Mouse (Mus musculus) left cerebral cortex, adult 9 months (tissue): Measurements from ENCODE around the gene Lce1c.
"Not testable (repeated sequence)": the region's sequence is repeated elsewhere in the genome, so short reads cannot be mapped to it uniquely, and the experiment has no call there.

ENCODE experiments used
- DNase-seq, 2 experiments: peaks; one replicate each; pipeline ENCODE4 v3.0.0; 2022; ENCODE audit warnings: low spot score in 2 of 2

Gene Lce1c

DNA sequence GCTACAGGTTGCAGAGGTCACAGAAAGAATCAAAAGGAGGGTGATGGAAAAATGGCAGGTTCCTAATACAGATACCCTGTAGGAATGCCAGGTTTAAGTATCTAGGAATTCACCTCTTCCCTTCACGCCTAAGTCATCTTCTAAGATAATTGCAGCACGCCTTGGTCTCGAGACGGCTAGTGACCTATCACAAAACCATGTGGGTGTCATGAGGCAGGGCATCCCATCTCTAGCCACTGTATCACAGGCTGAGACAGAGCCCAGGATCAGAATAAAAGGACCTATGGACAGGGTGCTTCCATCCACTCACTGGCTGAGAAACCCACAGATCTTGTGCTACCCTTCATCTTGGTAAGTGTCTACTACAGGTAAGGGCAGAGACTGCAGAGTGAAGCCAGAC is at the start of gene Lce1c:
TSS of gene Lce1c (plus strand) at position 301 of the 400 bp plus-strand sequence.
- no peak for DNase-seq

DNA sequence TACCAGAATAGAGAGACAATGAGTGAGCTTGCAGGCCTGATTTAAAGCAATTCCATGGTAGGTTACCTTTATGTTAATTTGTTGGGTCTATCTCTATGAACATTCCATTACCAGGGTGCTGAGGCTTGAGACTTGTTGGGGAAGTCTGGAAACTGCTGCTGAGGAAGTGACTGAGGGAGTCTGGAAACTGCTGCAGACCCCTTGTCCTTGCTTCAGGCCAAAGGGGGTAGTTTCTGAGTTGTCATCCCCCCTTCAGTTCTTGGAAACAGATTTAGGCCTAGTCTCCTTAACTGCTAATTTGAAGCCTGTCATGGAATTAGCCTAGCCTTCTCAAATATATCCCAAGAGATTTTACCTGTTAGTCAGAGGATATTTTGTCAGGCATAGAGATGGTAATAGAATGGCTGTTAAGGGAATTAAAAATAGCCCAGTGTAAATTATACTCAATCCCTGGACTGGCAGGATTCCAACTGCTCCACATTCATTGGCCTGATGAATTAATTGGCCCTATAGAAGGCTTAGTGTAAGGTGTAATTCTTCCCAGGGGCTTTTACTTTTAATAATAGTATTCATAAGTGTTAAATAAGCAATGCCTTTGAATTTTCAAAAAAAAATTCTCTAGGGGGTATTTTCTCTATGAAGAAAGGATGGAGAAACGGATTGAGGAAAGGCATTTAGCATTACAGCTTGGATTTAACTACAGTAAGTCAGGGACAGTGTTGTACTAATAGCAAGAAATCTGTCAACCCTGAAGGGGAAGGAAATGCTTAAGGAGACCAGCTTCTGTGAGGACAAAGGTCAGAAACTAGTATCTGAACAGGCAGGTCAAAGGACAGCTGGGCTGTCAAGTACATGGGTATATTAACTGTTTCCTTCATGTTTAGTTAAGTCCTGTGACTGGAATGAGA is 41.0 kb upstream of the Lce1c start:
- DNase-seq = no peak

GRCm38 (mm10) chr3:92638653-92638991 is 40.4 kb upstream of the Lce1c start:
- no peak for DNase-seq

GRCm38 (mm10) chr3:92639854-92640253 is 39.2 kb upstream of the Lce1c start:
- DNase-seq = no peak

DNA sequence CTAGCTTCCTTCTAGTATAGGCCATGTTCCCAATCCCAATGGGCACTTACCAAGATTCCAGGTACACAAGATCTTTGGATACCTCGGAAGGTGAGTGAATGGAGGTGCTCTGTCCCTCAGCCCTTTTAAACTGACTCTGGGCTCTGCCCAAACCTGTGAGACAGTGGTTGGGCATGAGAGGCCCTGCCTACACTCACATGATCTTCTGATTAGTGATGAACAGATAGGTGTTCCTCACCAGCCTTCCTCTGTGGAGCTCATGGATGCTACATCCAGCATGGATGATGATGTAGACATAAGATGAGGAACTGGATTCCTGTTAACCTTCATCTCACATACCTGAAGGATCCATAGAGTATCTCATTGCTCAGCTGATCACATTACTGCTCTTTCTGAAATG is 30.8 kb upstream of the Lce1c start, which contains the start of gene Lce1a1:
TSS of gene Lce1a1 (minus strand) at position 101 of the 400 bp plus-strand sequence.
- DNase-seq = no peak

DNA sequence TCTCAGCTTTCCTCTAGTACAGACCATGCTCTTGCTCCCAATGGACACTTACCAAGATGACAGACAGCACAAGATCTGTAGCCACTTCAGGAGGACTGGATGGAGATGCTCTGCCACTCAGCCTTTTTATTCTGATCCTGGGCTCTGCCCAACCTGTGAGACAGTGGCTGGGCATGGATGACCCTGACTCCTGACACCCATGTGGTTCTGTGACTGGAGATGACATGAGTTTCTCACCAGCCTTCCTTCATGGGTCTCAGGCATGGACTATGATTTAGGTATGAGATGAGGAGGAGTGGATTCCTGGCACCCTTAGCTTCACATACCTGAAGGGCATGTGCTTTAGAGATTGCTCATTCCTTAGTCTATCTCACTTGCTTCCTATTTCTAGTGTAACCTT is 22.2 kb upstream of the Lce1c start, which contains the start of gene Lce1b:
TSS of gene Lce1b (minus strand) at position 101 of the 400 bp plus-strand sequence.
- DNase-seq = no peak

- no peak for DNase-seq
Measured at GRCm38 (mm10) chr3:92670215-92670614, 8.8 kb upstream of the Lce1c start, which contains the start of gene Lce1a2. TSS of gene Lce1a2 (minus strand) at chr3:92670315.

GRCm38 (mm10) chr3:92687110-92687509 is 8.1 kb downstream of the Lce1c start, which contains the start of gene Lce1d:
TSS of gene Lce1d (minus strand) at chr3:92687210.
- DNase-seq = no peak

DNA sequence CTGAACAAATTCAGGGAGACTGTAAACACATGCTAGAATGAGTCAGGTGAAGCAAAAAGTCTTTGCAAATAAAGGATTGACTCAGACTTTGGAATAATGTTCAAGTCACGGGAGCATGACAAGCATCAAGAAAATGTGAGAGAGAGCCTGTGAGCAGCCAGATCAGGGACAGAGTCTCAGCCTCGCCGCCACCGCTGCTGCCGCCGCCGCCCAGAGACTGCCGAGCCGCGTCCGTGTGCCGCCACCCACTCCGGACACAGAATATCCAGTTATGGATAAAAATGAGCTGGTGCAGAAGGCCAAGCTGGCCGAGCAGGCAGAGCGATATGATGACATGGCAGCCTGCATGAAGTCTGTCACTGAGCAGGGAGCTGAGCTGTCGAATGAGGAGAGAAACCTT is 10.1 kb downstream of the Lce1c start:
- DNase-seq = not testable (repeated sequence)

DNA sequence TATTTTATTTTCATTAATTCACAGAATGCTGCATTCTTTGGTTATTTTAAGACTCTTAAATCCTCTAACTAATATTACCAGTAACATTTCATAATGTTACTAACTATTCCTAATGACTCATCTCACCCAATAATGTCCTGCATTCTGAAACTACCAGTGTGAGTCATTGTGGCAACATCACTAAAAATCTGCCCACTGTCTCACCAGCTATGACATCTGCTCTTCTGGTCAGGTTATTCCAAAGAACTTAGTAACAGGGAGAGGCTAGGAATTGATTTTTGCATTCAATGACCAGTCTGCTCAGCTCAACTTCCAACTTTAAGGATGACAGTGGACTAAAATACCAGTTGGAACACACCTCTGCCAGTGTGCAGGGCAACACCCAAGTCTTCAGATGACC is 12.6 kb downstream of the Lce1c start:
- no peak for DNase-seq

DNA sequence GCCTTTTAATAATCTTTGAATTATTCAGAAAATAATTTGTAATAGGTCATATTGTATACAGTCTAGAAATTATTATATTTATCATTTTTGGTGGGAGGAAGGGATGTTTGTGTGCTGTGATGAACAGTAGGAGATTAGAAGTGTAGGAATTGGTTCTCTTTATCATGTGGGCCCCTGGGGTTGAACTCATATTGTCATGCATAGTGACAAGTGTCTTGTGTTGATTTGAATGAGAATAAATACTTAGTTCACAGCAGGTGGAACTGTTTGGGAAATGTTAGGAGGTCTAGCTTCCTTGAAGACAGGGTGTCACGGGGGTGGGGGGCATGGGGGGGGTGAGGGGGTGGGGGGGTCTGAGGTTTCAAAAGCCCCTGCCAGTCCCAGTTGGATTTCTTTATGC is 15.6 kb downstream of the Lce1c start:
- DNase-seq = no peak

- DNase-seq = no peak
Measured at GRCm38 (mm10) chr3:92708974-92709373, 29.9 kb downstream of the Lce1c start, which contains the start of gene Lce1e. TSS of gene Lce1e (minus strand) at chr3:92709074.

GRCm38 (mm10) chr3:92715122-92715521 is 36.1 kb downstream of the Lce1c start:
- no peak for DNase-seq

DNA sequence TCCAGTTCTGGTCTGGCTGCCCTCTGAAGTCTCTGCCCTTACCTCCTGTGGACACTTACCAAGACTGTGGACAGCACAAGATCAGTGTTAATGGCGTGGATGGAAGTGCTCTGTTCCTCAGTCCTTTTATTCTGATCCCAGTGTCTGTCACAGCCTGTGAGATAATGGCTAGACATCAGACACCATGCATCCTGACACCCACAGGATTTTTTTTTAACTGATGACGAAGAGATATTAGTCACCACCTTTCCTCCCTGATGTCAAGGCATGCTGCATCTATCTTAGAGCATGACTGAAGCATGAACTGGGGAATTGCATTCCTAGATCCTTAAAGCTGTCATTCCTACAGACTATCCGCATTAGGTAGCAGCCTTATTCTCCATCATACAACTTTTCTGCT is 41.2 kb downstream of the Lce1c start, which contains the start of gene Lce1f:
TSS of gene Lce1f (minus strand) at position 101 of the 400 bp plus-strand sequence.
- no peak for DNase-seq

DNA sequence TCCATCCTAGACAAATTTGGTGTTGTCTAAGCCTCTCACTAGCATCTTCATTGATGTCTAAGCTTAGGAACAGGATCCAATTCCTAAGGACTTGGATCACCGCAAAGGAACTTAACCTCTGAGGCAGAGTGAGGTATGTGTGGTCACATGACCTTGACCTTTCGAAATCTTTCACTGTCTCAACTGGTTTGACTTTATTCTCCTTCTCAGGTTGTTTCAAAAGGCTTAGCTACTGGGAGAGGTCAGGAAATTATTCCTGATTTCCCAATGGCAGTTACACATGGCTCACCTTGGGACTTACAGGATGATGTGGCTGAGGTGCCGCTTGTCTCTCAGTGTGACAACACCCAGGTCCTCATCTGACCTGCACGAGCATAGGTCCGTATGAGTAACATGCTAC is 43.6 kb downstream of the Lce1c start:
- DNase-seq = no peak
